Mouse (Mus musculus): ENCODE measurements around the gene Rai14.
"Not testable (repeated sequence)": the region's sequence is repeated elsewhere in the genome, so short reads cannot be mapped to it uniquely, and the experiment has no call there.

The Rai14 gene

DNA sequence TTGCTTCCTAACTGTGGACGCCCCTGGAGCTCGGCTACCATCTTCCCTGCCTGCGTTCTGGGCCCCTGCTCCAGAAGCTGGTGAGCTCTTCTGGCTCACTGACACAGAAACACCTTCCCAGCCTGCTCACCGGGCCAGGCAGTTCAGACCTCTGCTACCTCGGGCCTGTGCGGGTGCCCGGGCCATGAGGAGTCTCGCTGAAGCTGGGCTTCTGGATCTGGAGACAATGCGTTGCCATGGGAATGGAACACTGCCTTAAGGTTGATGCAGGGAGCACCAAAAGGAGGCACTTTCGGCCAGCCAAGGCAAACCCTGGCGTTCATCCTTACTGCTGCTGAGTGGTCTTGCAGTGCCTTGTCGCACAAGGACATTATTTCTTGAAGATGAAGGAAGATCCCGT lies 156.0 kb downstream of the Rai14 start, which contains the start of gene Ttc23l:
TSS of gene Ttc23l (minus strand) at position 204 of the 400 bp plus-strand sequence.
- in situ Hi-C loops (cut with MboI, MseI): no loop called here

GRCm38 (mm10) chr15:10554336-10554735 lies 160.1 kb downstream of the Rai14 start:
- in situ Hi-C loops (cut with MboI, MseI): no loop called here

DNA sequence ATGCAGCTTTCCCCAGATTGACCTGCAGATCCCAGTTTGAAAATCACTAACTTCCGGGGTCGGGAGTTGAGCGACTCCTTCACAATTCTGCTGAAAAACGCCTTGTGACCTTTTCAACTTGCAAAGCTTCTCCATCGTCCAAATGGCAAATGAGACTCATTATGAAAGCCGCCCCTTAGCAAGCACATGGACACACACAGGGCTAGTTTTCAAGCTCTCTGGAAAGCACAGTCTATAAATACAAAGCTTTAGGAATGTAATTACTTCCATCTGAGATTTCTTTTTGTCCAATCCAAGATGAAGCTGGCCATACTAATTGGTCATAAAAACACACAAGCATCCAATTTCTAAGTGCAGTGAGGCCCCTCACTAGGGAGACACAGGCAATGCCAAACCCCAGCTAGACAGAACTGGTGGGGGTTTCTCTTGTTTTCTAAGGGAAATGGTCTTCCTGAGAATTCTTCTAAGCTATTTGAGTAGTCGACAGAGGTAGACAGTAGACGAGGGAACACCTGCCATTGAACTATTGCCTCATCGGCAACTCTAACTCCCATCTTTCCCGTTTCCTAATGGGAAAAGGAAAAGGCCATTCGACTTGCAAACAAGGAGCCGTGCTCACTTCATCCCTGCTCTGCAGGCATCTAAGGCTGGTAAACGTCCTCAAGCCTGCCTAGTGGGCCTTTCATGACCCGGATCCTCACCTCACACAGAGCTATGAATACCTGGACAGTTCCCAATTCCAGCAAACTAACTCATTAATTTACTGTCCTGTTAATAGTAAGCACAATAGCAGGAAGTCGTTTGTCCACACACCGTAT lies 173.9 kb downstream of the Rai14 start:
- in situ Hi-C loops (cut with MboI, MseI): loop anchor here in 1 of 2 experiments (10.0 kb wide), 1 partner anchor 1034 kb away; no protein-coding TSS in a partner anchor

DNA sequence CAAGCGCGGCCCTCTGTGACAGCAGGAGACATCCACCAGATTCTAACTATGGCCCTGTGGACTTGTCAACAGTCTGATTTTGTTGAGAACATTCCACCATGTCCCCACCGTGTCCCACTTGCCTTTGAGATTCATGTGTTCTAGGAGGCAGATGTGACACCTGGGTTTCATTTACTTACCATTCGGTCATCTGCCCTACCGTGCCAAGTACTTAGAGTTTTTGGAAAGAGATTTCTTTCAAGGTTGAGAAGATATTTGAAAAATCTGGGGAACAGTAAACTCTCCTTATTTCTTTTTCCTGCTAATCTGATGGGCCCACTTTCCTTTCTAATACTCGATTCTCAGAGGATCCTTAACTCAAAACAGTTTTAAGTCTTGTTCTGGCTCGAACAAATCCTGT lies 178.5 kb downstream of the Rai14 start:
- in situ Hi-C loops (cut with MboI, MseI): no loop called here

GRCm38 (mm10) chr15:10534591-10534990 lies 179.8 kb downstream of the Rai14 start:
- in situ Hi-C loops (cut with MboI, MseI): no loop called here

DNA sequence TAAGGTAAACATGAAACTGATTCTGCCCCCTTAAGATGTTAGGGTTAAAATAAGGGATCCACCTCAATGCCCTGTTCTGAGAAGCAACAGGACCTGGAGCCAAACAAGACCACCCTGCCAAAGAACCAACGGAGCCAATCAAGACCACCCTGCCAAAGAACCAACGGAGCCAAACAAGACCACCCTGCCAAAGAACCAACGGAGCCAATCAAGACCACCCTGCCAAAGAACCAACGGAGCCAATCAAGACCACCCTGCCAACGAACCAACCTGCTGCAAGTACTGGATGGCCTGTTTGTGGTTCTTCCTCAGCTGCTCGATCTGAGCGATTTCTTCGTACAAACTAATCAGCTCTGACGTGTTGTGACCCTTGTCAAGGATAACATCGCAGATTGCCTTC lies 181.1 kb downstream of the Rai14 start:
- in situ Hi-C loops (cut with MboI, MseI): not testable (repeated sequence)

DNA sequence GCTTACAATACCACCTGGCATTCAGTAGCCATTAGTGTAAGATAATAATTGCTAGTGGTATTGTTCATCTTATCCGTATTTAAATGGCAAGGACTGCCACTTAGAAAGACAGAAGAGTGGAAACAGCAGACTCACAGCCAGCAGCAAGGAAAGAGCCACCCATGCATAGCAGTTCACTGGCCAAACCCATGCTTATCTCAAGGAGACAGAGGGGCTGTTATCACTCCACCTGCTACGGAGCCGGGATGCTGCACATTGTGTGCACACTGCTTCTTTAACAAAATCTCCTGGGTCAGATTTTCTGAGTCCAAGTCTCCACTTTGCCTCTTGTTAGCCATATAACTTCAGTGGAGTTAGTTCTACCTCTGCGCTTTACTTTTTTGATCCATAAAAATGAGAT lies 183.1 kb downstream of the Rai14 start:
- in situ Hi-C loops (cut with MboI, MseI): no loop called here

DNA sequence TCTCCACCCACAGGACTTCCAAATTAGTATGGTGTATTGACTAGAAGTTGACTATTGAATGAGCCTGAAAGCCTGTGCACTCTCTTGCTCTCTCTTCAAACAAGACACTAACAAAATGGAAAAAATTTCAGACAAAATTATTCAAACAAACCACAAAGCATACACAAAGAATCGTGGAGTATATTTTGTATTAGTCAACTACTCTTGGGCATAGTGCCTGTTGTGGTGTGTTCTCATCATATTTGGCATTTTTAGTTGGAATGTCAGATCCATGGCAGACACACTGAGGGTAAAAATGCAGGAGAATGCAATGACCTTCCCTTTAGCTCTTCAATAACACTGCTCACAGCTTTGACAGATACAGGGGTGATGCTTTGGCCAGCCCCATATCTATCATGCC lies 188.5 kb downstream of the Rai14 start:
- in situ Hi-C loops (cut with MboI, MseI): no loop called here
